In the genomic region with DNA sequence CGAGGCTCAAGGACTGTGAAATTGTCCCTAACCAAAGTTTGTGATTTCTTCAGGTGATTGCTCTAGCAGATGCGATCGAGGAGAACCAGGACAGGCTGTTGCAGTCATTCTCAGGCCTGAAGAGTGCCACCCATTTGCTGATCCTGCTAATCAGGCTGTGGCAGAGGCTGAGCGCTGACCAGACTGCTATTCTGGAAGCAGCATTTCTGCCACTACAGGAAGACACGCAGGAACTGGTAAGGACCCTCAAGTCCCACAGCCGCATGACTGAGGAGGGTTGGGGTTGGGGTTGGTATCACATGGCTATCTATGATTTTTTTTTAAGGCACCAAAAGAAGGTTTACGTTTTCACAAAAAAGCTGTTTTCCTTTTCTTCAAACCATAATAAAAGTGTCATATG, we compare ENCODE assay signal across 28 mouse cellular contexts.
DNase-seq lines count a peak whose midpoint lies in the region.
"Had no signal": no experiment of that assay in that cellular context is flagged by ENCODE, and none has a peak within 500 bp of the region (broad histone marks: within the 10 kb centered on the region; RNA-seq: fewer than 3 reads in every experiment).

No protein-coding gene starts in this region.

- DNase-seq in embryo, embryonic 10.5 days (ENCODE audit: low spot score) = peak; percentile 13
- DNase-seq in embryo, embryonic 11 days = no peak
- DNase-seq in layer of hippocampus, adult 9-11 months = peak; percentile 41
- DNase-seq in layer of hippocampus, postnatal 14 days (ENCODE audit: low spot score in 2 of 2) = no peak
- no peak for DNase-seq in limb, embryonic 10.5 days (ENCODE audit: low spot score)
- no peak for DNase-seq in kidney, adult 9 months
- DNase-seq in thymus, postnatal 36 days = no peak
- DNase-seq: adrenal gland, postnatal 25 days; cerebellum, adult 8-10 months; cerebellum, postnatal 25 days; gastrocnemius, postnatal 36 days; kidney, adult 2 months; kidney, postnatal 4 days; right cerebral cortex, postnatal 4 days; thymus, adult 18-20 months; thymus, postnatal 4 days had no signal

- 57% methylated on average over 7 of the region's 7 CpGs for WGBS in limb, embryonic 10.5 days

- H3K9me3 ChIP-seq in limb, embryonic 10.5 days (replicated peaks) = no peaks in the 10 kb centered on the region
- H3K9me3 ChIP-seq: embryonic facial prominence, embryonic 10.5 days; embryonic facial prominence, embryonic 15.5 days; forebrain, embryonic 13.5 days; hindbrain, embryonic 12.5 days; intestine, embryonic 15.5 days; limb, embryonic 12.5 days; lung, embryonic 15.5 days; midbrain, embryonic 10.5 days; midbrain, embryonic 15.5 days had no signal

- H3K27me3 ChIP-seq in limb, embryonic 10.5 days (ENCODE audit: low read depth, poor library complexity, severe bottlenecking) = no peaks in the 10 kb centered on the region
- H3K27me3 ChIP-seq: embryonic facial prominence, embryonic 15.5 days; forebrain, embryonic 13.5 days; hindbrain, embryonic 12.5 days; intestine, embryonic 15.5 days; limb, embryonic 12.5 days; lung, embryonic 15.5 days; midbrain, embryonic 15.5 days had no signal

- H3K4me3 ChIP-seq in limb, embryonic 10.5 days = no peak overlapping the region
- H3K4me3 ChIP-seq: embryonic facial prominence, embryonic 10.5 days; embryonic facial prominence, embryonic 15.5 days; forebrain, embryonic 13.5 days; hindbrain, embryonic 12.5 days; intestine, embryonic 15.5 days; limb, embryonic 12.5 days; lung, embryonic 15.5 days; midbrain, embryonic 10.5 days; midbrain, embryonic 15.5 days had no signal

- no peaks in the 10 kb centered on the region for H3K36me3 ChIP-seq in limb, embryonic 10.5 days
- H3K36me3 ChIP-seq: embryonic facial prominence, embryonic 10.5 days; embryonic facial prominence, embryonic 15.5 days; hindbrain, embryonic 12.5 days; intestine, embryonic 15.5 days; limb, embryonic 12.5 days; lung, embryonic 15.5 days; midbrain, embryonic 10.5 days; midbrain, embryonic 15.5 days had no signal

- H3K4me1 ChIP-seq in limb, embryonic 10.5 days = peaks cover 43% of the 10 kb centered on the region
- H3K4me1 ChIP-seq: intestine, embryonic 15.5 days; lung, embryonic 15.5 days; midbrain, embryonic 10.5 days; midbrain, embryonic 15.5 days had no signal

- peak overlapping the region; percentile 30; the same call in 1 of the 2 replicates for H3K27ac ChIP-seq in limb, embryonic 10.5 days
- H3K27ac ChIP-seq: embryonic facial prominence, embryonic 10.5 days; embryonic facial prominence, embryonic 15.5 days; forebrain, embryonic 13.5 days; hindbrain, embryonic 12.5 days; hindbrain, postnatal 0 days; intestine, embryonic 15.5 days; kidney, postnatal 0 days; limb, embryonic 12.5 days; lung, embryonic 15.5 days; midbrain, embryonic 10.5 days; midbrain, embryonic 15.5 days; stomach, postnatal 0 days had no signal

Comparison
In these comparisons a context has a peak if more than half of its experiments do, and no peak if none do; other contexts are left out.
1. DNase-seq: peak in embryo, embryonic 10.5 days (single experiment) and layer of hippocampus, adult 9-11 months (single experiment); none in embryo, embryonic 11 days (single experiment), layer of hippocampus, postnatal 14 days (0 of 2), limb, embryonic 10.5 days (single experiment), kidney, adult 9 months (single experiment) and thymus, postnatal 36 days (0 of 2).